Mouse (Mus musculus) testis, adult 2 months (tissue): ENCODE measurements around the gene Alkbh1.
"Not testable (repeated sequence)": the region's sequence is repeated elsewhere in the genome, so short reads cannot be mapped to it uniquely, and the experiment has no call there.

ENCODE experiments used
- CTCF ChIP-seq: fragments of 200-500 bp; IDR thresholded peaks from 2 replicates; pipeline ENCODE4 v1.5.1; 2012; ENCODE audit warnings: low read depth, mild to moderate bottlenecking, inconsistent platforms, low read length, moderate library complexity; ENCODE audit not compliant: control insufficient read depth, insufficient read depth, insufficient replicate concordance
- POLR2A ChIP-seq: fragments of 200-500 bp; IDR thresholded peaks from 2 replicates; pipeline ENCODE4 v1.6.1; 2012; ENCODE audit warnings: low read depth, mild to moderate bottlenecking, inconsistent platforms, low read length, moderate library complexity; ENCODE audit not compliant: control insufficient read depth

GRCm38 (mm10) chr12:87488683-87489082 is 44.9 kb upstream of the Alkbh1 start:
- not testable (repeated sequence) for TF ChIP-seq CTCF, POLR2A
